Mouse (Mus musculus) cortical plate, adult 2 months (tissue): ENCODE measurements around the gene Inhbe. TPM values are rescaled to one million over a fixed set of nuclear protein-coding genes. Genes with fewer than 3 reads are reported as not detected.

Source experiments
- H3K27ac ChIP-seq: fragments of 200-500 bp; 2 replicates; pipeline ENCODE4 v1.5.1; 2012; ENCODE audit warnings: low read length, control low read depth, inconsistent platforms; ENCODE audit not compliant: insufficient read depth
- H3K4me1 ChIP-seq: fragments of 200-500 bp; 2 replicates; pipeline ENCODE4 v1.6.1; 2011; ENCODE audit warnings: low read length; ENCODE audit not compliant: control insufficient read depth, insufficient read depth
- H3K4me3 ChIP-seq: fragments of 200-500 bp; 2 replicates; pipeline ENCODE4 v1.5.1; 2011; ENCODE audit warnings: mild to moderate bottlenecking, low read length, control low read depth; ENCODE audit not compliant: insufficient read depth
- CTCF ChIP-seq: fragments of 200-500 bp; IDR thresholded peaks from 2 replicates; pipeline ENCODE4 v1.5.1; 2011; ENCODE audit warnings: mild to moderate bottlenecking, control low read depth, low read length; ENCODE audit not compliant: insufficient read depth; ENCODE audit errors: extremely low read depth
- POLR2A ChIP-seq: fragments of 200-500 bp; IDR thresholded peaks from 2 replicates; pipeline ENCODE4 v1.6.1; 2011; ENCODE audit warnings: mild to moderate bottlenecking, low read length, control low read depth; ENCODE audit not compliant: insufficient read depth; ENCODE audit errors: extremely low read depth
- polyA plus RNA-seq: library from polyadenylated mRNA; depleted of rRNA; stranded (reverse); fragments of >200 nt; gene quantifications from 2 replicates; pipeline ENCODE4 v1.2.3, GENCODE M21; 2012; rRNA removed

Inhbe gene
- polyA plus RNA-seq = 0.10 and 0.19 TPM in 2 replicates

- Histone ChIP-seq H3K27ac (peak within 1 kb of the TSS; percentile 90), H3K4me1 (peaks cover 8% of the 10 kb centered on the region), H3K4me3 (no peak within 1 kb of the TSS)
- TF ChIP-seq POLR2A = peak; percentile 85
- TF ChIP-seq CTCF = peak; percentile 40; the same call in 1 of the 2 replicates
These were observed at the start of gene Inhbe for GRCm38 (mm10) chr10:127353909-127354895. Gene Inhbe (minus strand): TSS chr10:127354411.

DNA sequence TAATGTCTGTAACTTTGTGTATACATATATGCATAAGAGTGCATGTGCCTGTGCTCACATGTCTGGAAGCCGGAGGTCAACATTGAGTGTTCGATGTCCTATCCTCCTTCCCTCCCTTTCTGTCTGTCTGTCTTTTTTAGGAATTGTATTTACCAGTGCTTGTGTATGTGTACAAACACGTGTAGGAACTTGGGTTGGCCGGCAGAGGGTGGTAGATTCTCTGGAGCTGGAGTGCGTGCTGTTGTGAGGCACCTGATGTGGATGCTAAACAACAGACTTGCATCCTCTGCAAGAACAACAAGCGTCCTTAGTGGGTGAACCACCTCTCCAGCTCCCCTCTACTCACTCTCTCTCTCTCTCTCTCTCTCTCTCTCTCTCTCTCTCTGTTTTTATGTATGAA is 37.6 kb upstream of the Inhbe start:
- no peaks in the 10 kb centered on the region; the same call in 1 of the 2 replicates for H3K4me1 ChIP-seq
- no peak overlapping the region for H3K27ac ChIP-seq
- H3K4me3 ChIP-seq = no peak overlapping the region
- no peak for TF ChIP-seq POLR2A
- TF ChIP-seq CTCF = no peak

- no peak overlapping the region for H3K27ac ChIP-seq
- H3K4me1 ChIP-seq = peaks cover 7% of the 10 kb centered on the region
- TF ChIP-seq POLR2A (no peak), CTCF (no peak)
- H3K4me3 ChIP-seq = peak overlapping the region; percentile 94; the same call in 1 of the 2 replicates
These were observed 27.5 kb upstream of the Inhbe start for GRCm38 (mm10) chr10:127381743-127382134.

GRCm38 (mm10) chr10:127380767-127381742 is 26.8 kb upstream of the Inhbe start:
- TF ChIP-seq CTCF (no peak), POLR2A (no peak)
- Histone ChIP-seq H3K4me1 (peaks cover 7% of the 10 kb centered on the region), H3K27ac (no peak overlapping the region), H3K4me3 (peak overlapping the region; percentile 94)

- TF ChIP-seq POLR2A = peak; percentile 22; the same call in 1 of the 2 replicates
- TF ChIP-seq CTCF = no peak
These were observed 26.1 kb upstream of the Inhbe start, which contains the start of gene R3hdm2 for GRCm38 (mm10) chr10:127380251-127380691. Gene R3hdm2 (plus strand): TSS chr10:127380327.

GRCm38 (mm10) chr10:127379654-127380053 is 25.4 kb upstream of the Inhbe start:
- Histone ChIP-seq H3K4me1 (peaks cover 4% of the 10 kb centered on the region), H3K4me3 (peak overlapping the region; percentile 94), H3K27ac (no peak overlapping the region)
- TF ChIP-seq POLR2A = no peak
- no peak for TF ChIP-seq CTCF

More at GRCm38 (mm10) chr10:127380251-127380691, 26.1 kb upstream of the Inhbe start, which contains the start of gene R3hdm2:
- Histone ChIP-seq H3K4me1 (peaks cover 4% of the 10 kb centered on the region), H3K4me3 (peak within 1 kb of the TSS; percentile 94), H3K27ac (peak within 1 kb of the TSS; percentile 88)

DNA sequence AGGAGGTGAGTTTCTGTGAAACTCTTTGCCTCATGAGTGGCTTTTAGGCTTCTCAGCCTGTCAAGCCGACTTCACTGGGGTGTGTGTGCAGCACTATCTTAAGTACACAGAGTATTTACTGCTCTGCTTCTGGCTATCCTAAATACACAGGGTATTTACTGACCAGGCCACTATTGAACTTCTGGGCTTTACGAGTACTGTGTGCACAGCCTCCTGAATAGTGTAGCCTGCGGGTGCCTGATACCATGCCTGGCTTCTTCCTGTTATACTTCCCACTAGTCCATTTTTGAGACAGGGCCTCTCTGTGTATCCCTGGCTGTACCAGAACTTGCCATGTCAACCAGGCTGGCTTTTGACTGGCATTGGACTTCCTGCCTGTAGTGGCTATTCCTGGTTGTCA is 23.5 kb upstream of the Inhbe start:
- H3K4me1 ChIP-seq = peaks cover 3% of the 10 kb centered on the region; the same call in 1 of the 2 replicates
- no peak overlapping the region for H3K4me3 ChIP-seq
- no peak overlapping the region for H3K27ac ChIP-seq
- TF ChIP-seq POLR2A (no peak), CTCF (no peak)

DNA sequence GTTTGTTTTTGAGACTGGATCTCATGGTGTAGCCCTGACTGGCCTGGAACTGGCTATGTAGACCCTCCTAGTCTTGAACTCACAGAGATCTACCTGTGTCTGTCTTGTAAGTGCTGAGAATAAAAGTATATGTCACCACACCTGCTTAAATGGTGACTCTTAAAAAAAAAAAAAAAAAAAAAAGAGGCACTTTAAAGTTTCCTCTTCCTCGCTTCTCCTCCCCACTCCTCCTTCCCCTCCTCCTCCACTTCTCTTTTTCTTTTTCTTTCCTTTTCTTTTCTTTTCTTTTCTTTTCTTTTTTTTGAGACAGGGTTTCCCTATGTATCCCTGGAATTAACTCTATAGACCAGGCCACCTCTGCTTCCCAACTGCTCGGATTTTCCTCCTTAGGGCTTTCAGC is 16.8 kb upstream of the Inhbe start:
- Histone ChIP-seq H3K27ac (no peak overlapping the region), H3K4me1 (peaks cover 2% of the 10 kb centered on the region; the same call in 1 of the 2 replicates), H3K4me3 (no peak overlapping the region)
- TF ChIP-seq POLR2A (no peak), CTCF (no peak)
